Mouse (Mus musculus): ENCODE results near the gene Recql5.

Recql5 gene

DNA sequence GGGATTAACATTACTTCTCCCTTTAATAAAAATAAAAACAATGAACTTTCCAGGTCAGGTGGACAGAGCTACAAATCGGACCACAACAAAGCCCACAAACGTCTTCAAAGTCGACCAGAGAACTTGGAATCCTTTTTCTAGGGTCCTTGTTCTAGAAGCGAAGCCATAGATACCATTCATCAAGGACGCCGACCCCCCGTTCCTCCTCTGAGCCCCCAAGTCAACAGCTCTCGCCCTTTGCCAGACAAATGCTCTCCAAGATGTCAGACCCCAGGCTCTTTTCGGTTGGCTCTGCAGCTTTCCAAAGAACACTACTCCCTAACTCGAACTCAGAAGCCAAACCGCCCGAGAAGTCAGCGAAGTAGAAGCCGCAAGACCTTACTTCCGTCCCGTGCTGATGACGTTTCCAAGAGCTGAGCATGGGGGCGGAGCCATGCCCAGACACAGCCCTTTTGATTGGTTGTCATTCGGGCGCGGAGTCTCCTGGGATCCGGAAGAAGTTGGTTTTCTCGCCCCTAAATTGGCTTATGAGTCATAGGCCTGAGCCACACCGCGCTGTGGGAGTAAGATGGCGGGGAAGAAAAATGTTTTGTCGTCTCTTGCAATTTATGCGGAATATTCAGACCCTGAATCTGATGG is at the start of gene Recql5, which contains the start of gene Sap30bp:
Gene Recql5, minus strand, starts transcription at position 370 of the 639 bp plus-strand sequence.
Gene Sap30bp, plus strand, starts transcription at position 175 of the 639 bp plus-strand sequence.
- DNase-seq (ENCODE audit: low spot score in 2 of 2), result peak; percentile 91 to 95

DNA sequence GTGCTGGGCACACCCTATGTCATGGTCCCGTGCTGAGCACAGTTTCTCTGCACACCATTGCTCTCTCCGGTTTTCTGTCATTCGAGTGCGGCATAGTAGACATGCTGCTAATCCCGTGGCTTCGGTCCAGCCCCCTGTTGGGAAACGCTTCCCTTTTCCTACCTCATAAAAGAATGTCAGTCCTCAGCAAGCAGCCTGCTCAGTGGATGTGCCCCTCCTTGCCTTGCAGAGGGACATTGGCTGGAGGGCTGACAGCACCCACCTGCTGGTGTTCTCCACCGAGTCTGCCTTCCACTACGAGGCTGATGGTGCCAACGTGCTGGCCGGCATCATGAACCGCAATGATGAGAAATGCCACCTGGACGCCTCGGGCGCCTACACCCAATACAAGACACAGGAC is 49.2 kb upstream of the Recql5 start:
- DNase-seq (ENCODE audit: low spot score in 2 of 2), result no peak

DNA sequence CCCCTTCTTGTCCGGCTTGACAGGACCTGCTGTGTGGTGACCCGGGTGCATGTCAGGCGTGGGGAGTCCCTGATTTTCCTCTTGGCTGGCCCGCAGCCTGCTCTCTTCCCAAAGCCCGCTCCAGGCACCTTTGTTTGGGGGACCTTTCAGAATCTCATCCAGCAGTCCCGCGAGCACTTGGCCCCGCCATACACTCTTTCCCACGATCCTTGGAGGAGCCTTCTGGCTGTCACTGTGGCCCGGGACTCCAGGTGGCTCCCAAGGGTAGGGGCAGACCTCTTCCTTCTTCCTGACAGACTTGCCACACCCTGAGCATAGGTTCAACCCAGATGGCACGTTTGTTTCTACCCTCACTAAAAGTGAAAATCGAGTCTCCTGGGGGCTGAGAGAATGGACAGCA is 42.3 kb upstream of the Recql5 start:
- DNase-seq (ENCODE audit: low spot score in 2 of 2), result no peak

DNA sequence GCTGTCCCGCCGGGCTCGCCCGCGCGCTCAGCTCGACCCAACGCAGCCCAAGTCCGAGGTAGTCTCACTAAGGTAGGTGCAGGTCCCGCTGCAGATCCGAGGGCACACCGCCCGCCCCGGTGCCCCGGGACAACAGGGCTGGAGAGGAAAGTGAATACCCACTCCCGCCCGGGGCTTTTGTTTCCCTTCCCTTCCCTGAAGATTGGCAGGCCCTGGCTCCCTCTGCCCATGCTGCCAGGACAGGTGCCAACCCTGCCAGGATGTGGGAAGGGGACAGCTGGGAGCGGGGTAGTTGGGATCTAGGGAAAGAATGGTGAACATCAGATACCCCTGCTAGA is 41.8 kb upstream of the Recql5 start:
- DNase-seq (ENCODE audit: low spot score in 2 of 2), result no peak

DNA sequence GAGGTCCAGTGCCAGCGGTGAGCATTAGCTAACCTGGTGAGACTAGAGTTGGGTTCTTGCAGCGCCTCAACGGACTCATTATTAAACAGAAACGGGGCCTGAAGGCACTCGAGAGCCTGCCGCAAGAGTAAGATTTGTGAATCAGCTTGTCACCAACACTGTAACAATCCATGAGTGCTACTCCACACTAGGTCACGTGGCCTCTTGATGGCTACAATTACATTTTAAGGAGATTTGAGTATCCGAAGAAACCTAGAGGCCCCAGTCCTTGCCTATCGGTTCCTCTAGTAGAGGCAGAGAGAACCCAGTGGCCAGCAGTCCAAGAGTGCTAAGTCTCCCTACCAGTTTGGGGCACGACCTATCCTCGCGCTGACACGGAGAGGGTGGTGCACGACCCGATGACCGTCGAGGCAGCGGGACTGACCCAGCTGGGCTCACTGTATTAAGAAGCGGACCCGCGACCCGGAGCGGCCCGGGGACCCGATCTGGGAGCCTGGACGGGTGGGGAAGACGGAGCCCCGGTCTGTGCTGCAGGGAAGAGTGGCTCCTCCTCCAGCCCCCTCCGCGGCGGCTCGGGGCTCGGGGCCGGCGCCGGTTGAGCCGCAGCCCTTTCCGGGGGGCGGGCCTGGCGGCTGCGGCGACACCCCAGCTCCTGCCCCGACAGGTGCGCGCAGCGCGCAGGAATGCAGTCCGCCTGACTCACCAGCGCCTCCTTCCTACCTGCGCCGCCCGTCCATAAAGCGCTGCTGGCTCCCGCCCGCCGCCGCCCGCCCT is 41.2 kb upstream of the Recql5 start, which contains the start of gene Itgb4:
Gene Itgb4, plus strand, starts transcription at position 401 of the 774 bp plus-strand sequence.
- DNase-seq (ENCODE audit: low spot score in 2 of 2), result no peak

DNA sequence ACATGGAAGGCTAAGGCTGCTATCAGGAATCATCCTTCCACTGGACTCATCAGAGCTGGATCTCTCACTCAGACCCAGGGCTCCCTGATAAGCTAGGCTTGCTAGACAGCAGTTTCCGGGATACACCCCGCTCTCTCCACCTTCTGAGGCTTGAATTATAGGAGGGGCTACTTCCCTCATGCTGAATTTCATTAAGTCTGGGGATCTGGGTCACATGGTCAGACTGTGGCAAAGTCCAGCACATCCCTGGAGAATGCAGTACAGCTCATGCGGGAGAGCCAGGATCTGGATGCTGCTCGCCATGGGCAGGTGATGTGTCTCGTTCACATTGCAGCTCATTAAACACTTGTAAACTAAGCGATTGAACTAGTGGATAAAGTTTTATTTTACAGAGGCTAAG is 37.7 kb upstream of the Recql5 start:
- no peak for DNase-seq (ENCODE audit: low spot score in 2 of 2)

DNA sequence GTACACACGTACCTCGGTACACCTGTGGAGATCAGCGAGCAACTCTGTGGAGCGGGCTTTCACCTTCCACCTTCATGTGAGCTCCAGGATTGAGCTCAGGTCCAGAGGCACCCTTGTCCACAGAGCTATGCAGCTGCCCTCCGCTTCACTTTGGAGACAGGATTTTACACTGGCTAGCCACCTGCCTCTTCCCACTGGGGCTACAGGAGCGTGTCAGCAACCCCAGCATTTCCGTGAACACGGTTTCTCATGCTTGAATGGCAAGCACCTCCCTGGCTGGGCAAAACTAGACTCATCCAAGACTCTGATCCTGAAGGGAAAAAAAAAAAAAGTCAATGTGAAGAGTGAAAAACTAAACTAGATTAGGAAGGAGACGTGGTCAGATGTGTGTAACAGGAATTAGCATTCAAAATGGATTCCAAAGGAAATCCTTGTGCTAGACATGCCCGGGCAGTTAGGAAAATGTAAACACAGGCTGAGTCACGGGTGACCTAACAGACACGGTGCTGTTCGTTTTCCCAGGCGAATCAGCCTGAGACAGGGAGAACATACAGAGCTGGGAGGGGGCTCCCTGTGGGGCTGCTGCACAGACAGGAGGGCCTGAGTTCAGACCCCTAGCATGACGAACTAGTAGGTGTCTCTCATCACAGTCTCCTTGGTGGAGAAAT is 36.9 kb upstream of the Recql5 start:
- no peak for DNase-seq (ENCODE audit: low spot score in 2 of 2)

DNA sequence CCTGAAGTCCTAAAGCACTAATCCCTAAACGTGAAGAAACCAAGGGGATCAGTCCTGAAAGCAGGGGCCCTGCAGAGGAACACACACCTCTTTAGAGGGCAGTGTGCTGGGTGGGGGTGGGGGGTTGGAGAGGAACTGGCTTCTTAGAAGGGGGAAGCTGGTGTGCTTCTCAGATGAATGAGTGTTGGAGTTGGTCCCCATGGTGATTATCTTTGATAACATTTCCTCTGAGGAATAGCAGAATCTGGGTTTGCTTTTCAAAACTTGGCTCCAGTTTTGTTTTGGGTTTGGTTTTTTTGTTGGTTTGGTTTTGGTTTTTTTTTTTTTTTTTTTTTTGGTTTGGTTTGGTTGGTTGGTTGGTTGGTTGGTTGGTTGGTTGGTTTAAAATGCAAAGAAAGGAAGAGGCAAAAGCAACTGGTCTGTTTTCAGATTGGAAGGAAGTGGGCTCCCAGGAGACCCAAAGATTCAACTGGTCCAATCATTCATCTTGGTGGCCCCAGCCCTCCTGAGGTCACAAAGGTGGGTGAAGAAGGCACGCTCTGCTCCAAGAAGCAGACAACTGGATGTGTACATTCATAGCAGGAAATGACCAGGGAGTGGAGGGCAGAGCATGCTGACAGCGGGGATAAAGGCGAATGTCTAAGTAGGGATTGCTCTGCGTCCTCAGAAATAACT is 35.6 kb upstream of the Recql5 start:
- no peak for DNase-seq (ENCODE audit: low spot score in 2 of 2)

DNA sequence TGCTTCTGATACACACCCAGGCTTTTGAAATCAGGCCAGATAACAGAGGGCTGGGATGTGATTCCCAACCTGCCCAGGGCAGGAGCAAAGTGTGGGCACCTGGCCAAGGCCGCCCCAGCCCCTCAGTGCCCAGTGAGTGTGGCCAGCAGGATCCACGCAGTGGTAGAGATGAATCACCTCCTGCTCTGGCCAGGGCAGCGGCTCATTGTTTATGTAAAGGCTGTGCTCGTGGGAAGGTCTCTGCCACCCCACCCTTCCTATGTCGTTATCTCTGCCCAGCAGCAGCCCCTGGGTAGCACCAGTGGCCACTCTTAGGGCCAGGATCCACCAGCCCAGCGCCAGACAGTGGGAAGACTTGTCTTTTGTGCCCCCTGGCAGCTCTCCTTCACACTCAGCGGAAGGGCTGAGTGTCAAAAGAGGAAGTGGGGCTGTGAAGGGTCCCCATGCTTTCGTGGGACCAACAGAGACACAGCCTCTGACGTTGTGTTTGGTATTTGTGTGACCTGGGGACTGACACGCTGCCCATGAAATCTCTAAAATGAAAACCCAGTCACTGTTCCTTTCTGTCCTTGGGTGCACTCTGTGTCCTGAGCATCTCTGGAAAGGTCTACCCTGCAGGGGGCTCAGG is 31.8 kb upstream of the Recql5 start:
- no peak for DNase-seq (ENCODE audit: low spot score in 2 of 2)

DNA sequence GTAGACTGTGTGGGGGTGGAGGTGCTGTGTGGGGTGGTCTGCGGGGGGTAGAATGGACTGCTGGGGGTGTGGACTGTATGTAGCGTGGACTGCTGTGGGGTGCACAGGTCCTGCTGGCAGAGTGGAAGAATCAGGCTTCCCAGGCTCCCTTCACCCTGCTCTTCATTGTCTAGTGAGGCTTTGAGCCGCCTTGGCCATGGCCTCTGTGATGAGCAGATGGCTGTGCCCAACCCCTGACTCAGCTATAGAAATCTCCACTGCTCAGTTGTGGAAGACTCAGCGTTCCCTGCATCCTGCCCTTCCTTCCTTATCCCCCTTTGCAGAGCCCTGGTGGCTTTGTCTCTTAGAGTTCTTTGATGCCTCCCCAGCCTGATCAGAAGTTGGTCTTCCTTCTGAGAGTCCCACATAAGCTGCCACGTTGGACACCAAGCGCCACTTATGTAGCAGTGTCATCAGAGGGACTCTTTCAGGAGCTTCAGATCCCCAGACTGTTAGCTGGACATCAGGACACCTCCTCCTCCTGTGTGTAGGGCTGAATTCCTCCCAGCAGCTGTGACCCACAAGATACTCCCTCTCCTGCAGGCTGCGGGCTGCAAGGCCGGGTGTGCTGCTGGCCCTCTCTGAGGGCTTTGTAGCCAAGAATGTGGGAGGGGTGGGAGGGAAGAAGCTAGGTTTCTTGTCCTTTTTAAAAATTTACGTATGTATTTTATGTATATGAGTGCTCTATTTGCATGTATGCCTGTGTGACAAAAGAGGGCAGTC is 29.6 kb upstream of the Recql5 start:
- DNase-seq (ENCODE audit: low spot score in 2 of 2), result no peak

DNA sequence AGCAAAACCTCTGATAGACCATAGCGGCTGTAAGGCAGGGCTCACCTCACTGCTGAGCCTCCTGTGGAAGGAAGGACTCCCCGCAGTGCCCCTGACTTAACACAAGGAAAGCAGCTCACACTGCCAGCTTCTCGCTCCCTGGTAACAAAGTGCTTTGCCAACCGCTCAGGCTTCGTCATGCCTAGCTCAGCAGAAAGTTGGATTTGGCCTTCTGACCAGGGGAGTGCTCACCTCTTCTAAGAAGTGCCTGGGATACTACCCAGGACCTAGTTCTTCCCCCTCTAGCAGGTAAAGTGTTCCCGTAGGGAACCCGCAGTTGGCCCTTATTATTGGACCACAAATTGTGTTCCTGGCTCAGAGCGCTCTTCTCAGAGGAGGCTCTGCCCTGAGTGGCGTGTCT is 25.7 kb upstream of the Recql5 start:
- DNase-seq (ENCODE audit: low spot score in 2 of 2), result no peak

DNA sequence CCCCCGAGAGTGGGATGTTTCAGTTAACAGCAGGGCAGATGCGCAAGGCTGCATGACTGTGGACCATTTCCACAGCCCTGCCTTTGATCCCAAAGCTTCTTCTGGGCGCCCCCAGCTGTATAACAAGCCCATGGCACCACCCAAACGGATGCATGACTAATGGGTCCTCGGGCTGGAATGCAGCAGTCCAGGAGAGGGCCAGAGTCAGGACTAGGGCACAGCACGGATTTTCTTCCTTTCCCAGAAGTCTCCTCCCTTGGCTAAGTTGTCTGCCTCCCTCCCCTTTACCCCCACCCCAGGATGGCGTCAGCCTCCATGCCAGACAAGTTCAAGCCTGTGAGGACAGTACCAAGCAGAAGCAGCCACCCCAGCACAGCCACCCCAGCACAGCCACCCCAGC is 24.7 kb upstream of the Recql5 start:
- DNase-seq (ENCODE audit: low spot score in 2 of 2), result no peak

DNA sequence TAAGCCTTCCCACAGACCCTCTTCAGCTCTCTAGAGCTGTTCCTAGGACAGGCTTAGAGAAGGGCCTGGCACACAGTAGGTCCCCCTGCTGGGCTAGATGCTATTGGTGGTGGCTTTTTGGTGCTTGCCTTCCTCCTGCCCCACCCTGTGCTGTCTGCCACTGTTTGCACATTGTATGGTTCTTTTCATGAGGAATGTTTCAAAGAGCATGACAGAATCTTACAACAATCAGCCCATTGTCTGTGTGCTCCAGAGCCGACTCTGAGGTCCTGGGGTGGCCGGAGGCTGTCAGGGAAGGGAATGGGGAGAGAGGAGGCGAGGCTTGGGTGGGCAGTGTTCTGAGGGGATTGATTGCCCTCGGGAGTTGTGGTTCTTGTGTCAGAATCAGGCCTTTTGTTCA is 23.2 kb upstream of the Recql5 start:
- DNase-seq (ENCODE audit: low spot score in 2 of 2), result no peak

DNA sequence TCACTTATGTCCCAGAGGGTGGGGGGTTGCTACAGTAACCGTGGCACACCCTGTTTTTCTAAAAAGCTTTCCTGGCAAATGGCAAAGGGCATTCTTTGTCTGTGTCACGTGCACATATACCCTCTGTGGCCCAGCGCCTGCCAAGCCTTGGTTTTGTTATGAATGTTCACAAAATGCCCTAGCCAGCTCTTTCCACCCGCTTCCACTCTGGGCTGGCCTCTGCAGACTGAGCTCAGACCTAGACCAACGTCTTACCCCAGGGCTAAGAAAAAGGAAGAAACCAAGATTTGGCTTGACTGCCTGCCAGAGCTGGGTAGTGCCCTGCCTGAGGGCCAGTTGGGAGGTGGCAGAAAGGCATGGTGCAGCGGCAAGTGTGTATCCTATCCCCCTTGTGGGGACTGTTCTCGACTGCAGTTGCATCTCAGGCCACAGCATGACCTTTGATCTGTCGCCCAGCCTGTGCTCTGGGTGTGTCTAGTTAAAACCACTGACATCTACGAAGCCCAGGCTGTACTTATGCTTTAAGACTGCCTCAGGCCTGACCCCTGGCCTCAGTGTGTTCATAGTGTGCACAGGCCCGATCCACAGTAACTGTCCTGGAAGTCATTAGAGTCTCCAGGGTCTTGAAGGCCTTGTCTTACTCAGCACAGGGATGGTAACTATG is 22.1 kb upstream of the Recql5 start:
- no peak for DNase-seq (ENCODE audit: low spot score in 2 of 2)

DNA sequence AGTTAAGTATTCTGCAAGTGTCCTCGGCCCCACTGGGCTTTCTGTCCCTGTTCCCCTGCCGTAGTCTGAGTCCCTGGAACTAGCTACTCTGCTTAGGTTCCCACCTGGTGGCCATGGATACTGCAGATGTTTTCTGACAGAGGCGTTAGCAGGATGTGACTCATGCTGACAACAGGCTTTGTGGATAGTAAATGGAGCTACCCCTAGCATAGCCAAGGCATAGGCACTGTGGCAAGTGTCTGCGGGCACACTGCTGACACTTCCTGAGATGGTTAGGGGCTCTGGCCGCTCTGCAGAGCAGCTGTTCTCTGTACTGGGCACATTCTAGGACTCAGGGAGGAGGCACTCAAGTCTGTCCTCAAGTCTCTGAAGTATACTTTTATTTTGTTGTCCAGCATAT is 21.4 kb upstream of the Recql5 start:
- no peak for DNase-seq (ENCODE audit: low spot score in 2 of 2)

DNA sequence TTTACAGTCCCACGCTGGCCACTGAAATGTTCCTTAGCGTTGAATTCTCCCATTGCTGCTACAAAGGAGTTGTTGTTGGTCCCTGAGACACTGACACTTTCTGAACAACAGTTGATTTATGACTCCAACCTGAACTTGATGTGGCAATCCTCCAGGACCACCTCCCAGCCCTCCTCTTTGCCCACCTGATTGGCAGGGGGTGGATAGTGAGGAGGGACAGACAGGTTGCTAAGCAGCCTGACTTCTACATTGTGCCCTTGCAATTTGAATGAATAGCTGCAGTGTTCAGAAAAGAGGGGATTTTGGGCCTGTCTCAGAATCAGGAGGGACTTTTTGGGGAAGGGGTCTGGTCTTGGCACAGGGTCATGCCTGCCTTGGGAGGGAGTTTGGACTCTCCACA is 17.4 kb upstream of the Recql5 start:
- DNase-seq (ENCODE audit: low spot score in 2 of 2), result no peak

DNA sequence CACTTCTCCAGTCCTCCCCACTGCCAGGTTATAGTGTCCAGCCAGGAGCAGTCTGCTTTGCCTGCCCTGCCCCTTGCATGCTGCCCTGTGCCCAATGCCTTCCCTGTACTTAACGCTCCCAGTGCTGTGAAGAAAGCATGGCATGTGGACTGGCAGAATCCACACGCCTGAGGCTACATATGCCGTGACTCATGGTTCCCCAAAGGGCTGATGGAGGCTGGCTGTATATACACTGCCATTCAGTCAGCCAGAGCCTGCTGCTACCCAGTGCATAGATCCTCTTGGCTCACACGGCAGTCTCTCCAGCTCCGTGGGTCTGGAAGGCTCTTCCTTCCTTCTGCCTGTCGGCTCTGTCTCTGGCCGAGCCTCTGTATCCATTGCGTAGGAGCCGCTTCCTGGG is 15.0 kb upstream of the Recql5 start:
- no peak for DNase-seq (ENCODE audit: low spot score in 2 of 2)

DNA sequence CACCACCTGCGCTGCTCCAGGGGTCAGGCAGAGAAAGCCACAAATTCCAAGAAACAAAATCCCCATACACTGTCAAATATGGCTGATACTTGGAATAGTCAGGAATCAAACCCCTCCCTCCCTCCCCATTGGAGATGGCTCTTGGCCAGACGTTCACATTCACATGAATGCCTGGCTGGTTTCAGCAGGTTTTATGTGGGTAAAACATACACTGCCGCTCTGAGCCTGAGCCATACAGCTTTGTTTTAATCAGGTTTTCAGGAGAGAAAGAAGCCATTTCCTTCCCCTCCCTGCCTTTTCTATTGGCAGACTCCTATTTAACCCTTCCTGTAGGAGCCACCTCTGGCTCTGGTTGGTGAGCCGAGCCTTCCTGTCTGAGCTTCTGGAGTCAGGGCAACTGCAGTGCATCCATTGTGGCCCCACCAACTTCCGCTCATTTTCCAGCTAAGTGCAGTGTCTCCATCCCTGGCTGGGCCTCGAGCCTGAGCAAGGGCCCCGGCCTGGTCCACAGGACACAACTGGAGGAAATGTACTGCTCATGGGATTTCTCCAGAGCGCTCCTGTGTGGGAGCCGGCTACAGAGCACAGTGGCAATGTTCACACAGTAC is 13.0 kb upstream of the Recql5 start:
- no peak for DNase-seq (ENCODE audit: low spot score in 2 of 2)

DNA sequence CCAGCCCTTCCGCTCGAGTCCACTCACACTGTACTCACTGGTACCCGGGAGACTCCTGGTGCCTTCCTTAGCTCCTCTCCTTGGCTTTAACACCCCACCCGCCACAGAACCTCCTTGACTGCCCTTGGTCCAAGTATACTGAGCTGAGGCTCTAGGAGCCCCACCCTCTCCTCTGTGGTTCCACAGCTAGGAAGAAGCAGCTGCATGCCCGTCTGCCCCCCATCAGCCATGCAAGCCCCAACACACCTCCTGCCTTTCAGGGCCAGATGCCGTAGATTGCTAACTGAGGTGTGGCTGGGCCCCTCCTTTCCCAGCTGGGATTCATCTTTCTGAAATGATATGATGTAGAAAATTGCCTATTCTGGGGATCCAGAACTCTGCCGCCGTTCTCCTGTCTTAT is 12.0 kb upstream of the Recql5 start:
- no peak for DNase-seq (ENCODE audit: low spot score in 2 of 2)

DNA sequence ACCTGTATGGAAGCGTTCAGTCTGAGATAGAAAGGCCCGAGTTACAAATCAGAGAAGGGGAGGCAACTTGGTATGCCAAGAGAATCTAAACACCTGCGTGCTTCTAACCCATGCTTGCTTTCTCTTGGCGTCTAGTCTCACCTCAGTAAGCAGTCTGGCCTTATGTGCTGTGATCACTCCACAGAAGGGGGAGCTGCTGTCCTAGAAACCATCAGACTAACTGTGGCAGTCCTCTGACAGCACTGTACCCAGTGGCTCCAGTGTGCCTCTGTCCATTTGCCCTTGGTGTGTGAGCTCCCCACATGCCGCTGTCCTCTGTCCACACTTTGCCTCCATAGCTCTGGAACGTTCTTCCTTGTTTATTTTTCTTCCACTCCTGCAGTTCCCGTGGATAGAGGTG is 8.7 kb upstream of the Recql5 start:
- no peak for DNase-seq (ENCODE audit: low spot score in 2 of 2)
